Mouse (Mus musculus) testis, adult 2 months (tissue): ENCODE results near the gene Col19a1. TPM values are rescaled to one million over a fixed set of nuclear protein-coding genes. Genes with fewer than 3 reads are reported as not detected.

Experiments
- H3K27ac ChIP-seq: fragments of 200-500 bp; 2 replicates; pipeline ENCODE4 v1.5.1; 2012; ENCODE audit warnings: low read depth, low read length; ENCODE audit not compliant: control insufficient read depth, insufficient read depth
- H3K27me3 ChIP-seq: fragments of 200-500 bp; 2 replicates; pipeline ENCODE4 v1.6.1; 2012; ENCODE audit warnings: mild to moderate bottlenecking, low read length, moderate library complexity; ENCODE audit not compliant: control insufficient read depth, insufficient read depth
- H3K36me3 ChIP-seq: fragments of 200-500 bp; 2 replicates; pipeline ENCODE4 v1.6.1; 2012; ENCODE audit warnings: mild to moderate bottlenecking, low read length; ENCODE audit not compliant: control insufficient read depth, insufficient read depth
- H3K4me1 ChIP-seq: fragments of 200-500 bp; 2 replicates; pipeline ENCODE4 v1.6.1; 2012; ENCODE audit warnings: low read length; ENCODE audit not compliant: control insufficient read depth, insufficient read depth
- H3K4me3 ChIP-seq: fragments of 200-500 bp; 2 replicates; pipeline ENCODE4 v1.5.1; 2012; ENCODE audit warnings: low read depth, mild to moderate bottlenecking, low read length, moderate library complexity, mixed read lengths; ENCODE audit not compliant: control insufficient read depth
- CTCF ChIP-seq: fragments of 200-500 bp; IDR thresholded peaks from 2 replicates; pipeline ENCODE4 v1.5.1; 2012; ENCODE audit warnings: low read depth, mild to moderate bottlenecking, inconsistent platforms, low read length, moderate library complexity; ENCODE audit not compliant: control insufficient read depth, insufficient read depth, insufficient replicate concordance
- POLR2A ChIP-seq: fragments of 200-500 bp; IDR thresholded peaks from 2 replicates; pipeline ENCODE4 v1.6.1; 2012; ENCODE audit warnings: low read depth, mild to moderate bottlenecking, inconsistent platforms, low read length, moderate library complexity; ENCODE audit not compliant: control insufficient read depth
- polyA plus RNA-seq: library from polyadenylated mRNA; depleted of rRNA; stranded (reverse); fragments of >200 nt; gene quantifications from 2 replicates; pipeline ENCODE4 v1.2.3, GENCODE M21; 2012

The Col19a1 gene
- polyA plus RNA-seq, 1 experiment, result 0.69 TPM

GRCm38 (mm10) chr1:24349462-24350217 lies 237.6 kb downstream of the Col19a1 start:
- H3K4me1 ChIP-seq, result no peaks in the 10 kb centered on the region
- no peak overlapping the region for H3K4me3 ChIP-seq
- no peak overlapping the region for H3K27ac ChIP-seq
- TF ChIP-seq CTCF (no peak), POLR2A (no peak)
- no peaks in the 10 kb centered on the region for H3K36me3 ChIP-seq
- H3K27me3 ChIP-seq, result no peaks in the 10 kb centered on the region

DNA sequence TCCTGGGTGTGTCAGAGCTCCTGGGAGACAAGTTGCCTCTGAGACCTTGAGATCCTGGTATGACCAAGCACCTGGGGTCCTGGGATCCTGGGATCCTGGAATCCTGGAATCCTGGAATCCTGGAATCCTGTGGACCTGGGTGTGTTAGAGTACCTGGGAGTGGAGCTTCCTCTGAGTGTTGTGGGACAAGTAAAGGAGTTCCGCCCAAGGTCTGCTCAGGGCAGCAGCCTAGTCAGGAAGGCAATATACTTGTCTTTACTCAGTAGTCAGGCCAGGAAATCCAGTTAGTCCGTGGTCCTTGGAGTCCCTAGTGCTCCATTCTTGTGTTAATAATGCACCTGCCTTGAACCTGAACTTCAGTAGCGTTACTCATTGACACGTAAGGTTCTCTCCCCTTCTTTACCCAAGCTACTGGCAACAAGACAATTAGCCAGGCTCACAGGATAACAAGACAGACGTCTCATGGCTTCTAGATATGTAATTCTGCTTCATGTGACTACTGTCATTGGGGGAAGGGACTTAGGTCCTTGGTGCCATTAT lies 239.6 kb downstream of the Col19a1 start:
- no peaks in the 10 kb centered on the region for H3K36me3 ChIP-seq
- H3K4me3 ChIP-seq, result no peak overlapping the region
- no peak overlapping the region for H3K27ac ChIP-seq
- H3K27me3 ChIP-seq, result no peaks in the 10 kb centered on the region
- H3K4me1 ChIP-seq, result no peaks in the 10 kb centered on the region
- no peak for TF ChIP-seq POLR2A
- no peak for TF ChIP-seq CTCF

DNA sequence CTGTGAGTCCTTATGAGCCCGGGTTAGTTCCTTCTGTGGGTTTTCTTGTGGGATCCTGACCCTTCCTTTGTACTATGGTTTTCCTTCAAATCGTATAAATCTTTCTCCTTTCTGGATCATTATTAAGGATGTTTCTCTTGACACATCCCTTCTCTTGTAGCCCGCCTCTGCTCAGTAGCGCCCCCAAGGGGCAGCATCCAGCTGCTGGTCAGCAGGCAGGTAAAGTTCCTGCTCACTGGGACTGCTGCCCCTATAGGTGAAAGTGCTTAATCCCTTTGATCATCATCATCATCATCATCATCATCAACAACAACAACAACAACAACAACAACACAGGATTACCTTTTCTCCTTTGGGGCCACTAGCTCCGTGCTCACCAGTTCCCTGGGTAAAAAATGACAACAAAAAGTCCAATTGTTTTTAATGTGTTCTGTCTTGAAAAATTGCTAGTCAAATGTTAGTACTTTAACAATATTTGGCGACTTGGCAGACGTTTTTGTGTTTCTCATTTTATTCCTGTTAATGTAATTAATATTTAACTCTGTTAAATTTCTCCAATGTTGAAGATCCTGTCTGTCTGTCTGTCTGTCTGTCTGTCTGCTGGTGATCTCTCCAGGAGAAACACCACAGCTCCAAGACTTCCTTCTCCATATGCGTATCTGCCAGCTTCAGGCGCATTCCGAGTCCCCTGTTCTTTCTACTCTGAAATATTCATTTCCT lies 249.6 kb downstream of the Col19a1 start:
- peak overlapping the region; percentile 73 for H3K4me3 ChIP-seq
- TF ChIP-seq CTCF (peak; percentile 73; the same call in 1 of the 2 replicates), POLR2A (no peak)
- H3K4me1 ChIP-seq, result no peaks in the 10 kb centered on the region; the same call in 1 of the 2 replicates
- no peaks in the 10 kb centered on the region for H3K36me3 ChIP-seq
- no peaks in the 10 kb centered on the region for H3K27me3 ChIP-seq
- no peak overlapping the region for H3K27ac ChIP-seq

- no peak overlapping the region for H3K27ac ChIP-seq
- H3K4me3 ChIP-seq, result no peak overlapping the region
- no peak for TF ChIP-seq POLR2A
- no peak for TF ChIP-seq CTCF
- no peaks in the 10 kb centered on the region for H3K36me3 ChIP-seq
- no peaks in the 10 kb centered on the region; the same call in 1 of the 2 replicates for H3K4me1 ChIP-seq
- H3K27me3 ChIP-seq, result no peaks in the 10 kb centered on the region
Measured at GRCm38 (mm10) chr1:24336051-24336450, 251.2 kb downstream of the Col19a1 start.

- Histone ChIP-seq H3K36me3 (no peaks in the 10 kb centered on the region), H3K4me1 (peaks cover 3% of the 10 kb centered on the region; the same call in 1 of the 2 replicates), H3K27ac (no peak overlapping the region), H3K27me3 (no peaks in the 10 kb centered on the region), H3K4me3 (no peak overlapping the region)
- TF ChIP-seq POLR2A (no peak), CTCF (no peak)
Measured at GRCm38 (mm10) chr1:24316961-24317589, 270.2 kb downstream of the Col19a1 start.

DNA sequence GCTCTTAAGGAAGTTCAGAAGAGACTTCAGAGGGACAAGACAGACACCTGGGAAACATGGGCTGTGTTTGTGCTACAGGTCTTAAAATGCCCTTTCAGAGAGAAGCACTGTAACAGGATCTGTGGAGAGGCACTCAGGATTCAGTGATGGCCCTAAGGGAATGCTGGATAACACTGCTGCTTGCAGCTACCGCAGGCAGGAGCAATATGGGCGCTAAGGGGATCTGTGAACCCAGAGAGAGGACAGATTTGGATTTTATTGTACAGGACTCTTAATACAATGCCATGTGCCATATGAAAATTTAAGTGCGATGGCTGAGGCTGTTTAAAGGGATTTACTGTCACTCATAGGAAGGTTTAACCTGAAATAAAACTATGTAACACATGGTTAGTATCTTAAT lies 270.8 kb downstream of the Col19a1 start:
- Histone ChIP-seq H3K4me1 (peaks cover 4% of the 10 kb centered on the region; the same call in 1 of the 2 replicates), H3K4me3 (no peak overlapping the region), H3K36me3 (no peaks in the 10 kb centered on the region), H3K27ac (no peak overlapping the region), H3K27me3 (no peaks in the 10 kb centered on the region)
- no peak for TF ChIP-seq POLR2A
- no peak for TF ChIP-seq CTCF

DNA sequence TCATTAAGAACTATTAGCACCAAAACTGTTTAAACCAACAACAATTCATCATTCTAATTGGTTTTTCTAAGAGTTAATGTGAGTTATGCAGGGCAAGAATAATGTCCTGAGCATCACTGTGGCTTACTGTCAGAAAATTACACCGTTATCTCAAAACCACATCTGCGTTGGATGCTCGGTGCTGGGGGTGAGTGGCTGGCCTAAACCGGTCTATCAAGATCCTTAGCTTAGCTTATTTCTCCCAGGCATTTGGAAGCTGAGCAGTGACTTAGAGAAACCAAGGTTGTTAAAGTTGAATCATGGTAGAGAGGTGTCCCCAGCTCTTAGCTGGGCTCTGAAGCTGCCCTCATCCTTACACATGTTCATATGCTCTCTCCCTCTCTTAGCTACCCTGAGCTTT lies 276.4 kb downstream of the Col19a1 start:
- Histone ChIP-seq H3K36me3 (no peaks in the 10 kb centered on the region), H3K27me3 (no peaks in the 10 kb centered on the region), H3K27ac (no peak overlapping the region), H3K4me1 (peaks cover 5% of the 10 kb centered on the region; the same call in 1 of the 2 replicates), H3K4me3 (no peak overlapping the region)
- TF ChIP-seq CTCF (no peak), POLR2A (no peak)
